Mouse (Mus musculus): ENCODE data around the gene Myh7. TPM values are rescaled to one million over a fixed set of nuclear protein-coding genes. Genes with fewer than 3 reads are reported as not detected.

Myh7 gene
- 49.1 and 69.1 TPM in 2 replicates for polyA plus RNA-seq (2012; rRNA removed)

GRCm38 (mm10) chr14:54994136-54994868 lies at the start of gene Myh7:
Gene Myh7, minus strand, starts transcription at chr14:54994626.

DNA sequence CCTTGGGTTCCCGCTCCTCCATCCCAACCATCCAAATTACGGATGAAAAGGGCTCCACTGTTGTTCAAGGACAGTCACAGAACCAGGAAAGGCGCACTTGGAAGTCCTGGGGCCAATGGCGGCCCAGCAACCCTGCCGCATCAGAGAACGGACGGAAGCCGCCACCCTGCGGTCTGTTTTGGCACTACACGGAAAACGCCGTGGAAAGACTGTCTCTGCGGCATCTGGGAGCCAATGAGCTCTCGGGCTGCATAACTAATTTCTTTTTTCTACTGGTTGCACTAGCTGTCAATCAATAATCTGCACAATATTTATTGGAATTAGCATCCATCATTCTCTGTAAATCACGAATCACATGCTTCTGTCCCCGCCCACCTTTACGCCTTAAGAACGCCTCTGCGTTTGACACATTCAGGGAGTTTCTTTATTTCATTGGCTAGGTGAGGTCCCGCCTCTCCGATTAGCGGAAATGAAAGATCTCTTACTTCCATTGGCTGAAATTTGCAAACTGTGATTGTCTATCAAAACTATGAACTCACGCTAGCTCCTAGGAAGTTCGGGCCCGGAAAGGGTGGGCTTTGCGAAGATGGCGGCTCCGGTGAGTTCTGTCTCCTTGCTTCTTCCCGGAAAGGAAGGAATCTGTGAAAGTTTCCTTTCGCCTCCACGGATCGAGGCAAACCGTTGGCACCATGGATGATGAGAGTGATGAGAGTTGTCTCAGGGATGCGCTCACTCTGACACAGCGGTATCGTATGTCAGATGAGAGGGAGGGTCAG lies 20.8 kb upstream of the Myh7 start, which contains the start of gene Ngdn:
Gene Ngdn (plus strand): TSS at position 464 of the 776 bp plus-strand sequence.

GRCm38 (mm10) chr14:54976633-54977032 lies 17.8 kb downstream of the Myh7 start, which contains the start of gene Gm17428:
Gene Gm17428, plus strand, starts transcription at chr14:54976933.

GRCm38 (mm10) chr14:54966320-54966977 lies 28.0 kb downstream of the Myh7 start, which contains the start of gene Myh6:
Gene Myh6, minus strand, starts transcription at chr14:54966927.

GRCm38 (mm10) chr14:54935904-54936830 lies 58.3 kb downstream of the Myh7 start, which contains the start of gene Cmtm5:
Gene Cmtm5, plus strand, starts transcription at chr14:54936261.

GRCm38 (mm10) chr14:54932645-54933150 lies 61.7 kb downstream of the Myh7 start, which contains the start of gene Il25:
Gene Il25, plus strand, starts transcription at chr14:54932695.

GRCm38 (mm10) chr14:54925349-54926342 lies 68.8 kb downstream of the Myh7 start, which contains the start of gene Efs:
Gene Efs, minus strand, starts transcription at chr14:54926126.

Other genes starting within 250 kb of the Myh7 start
- gene Slc7a8, start 212.7 kb downstream of the Myh7 start, polyA plus RNA-seq (2012; rRNA removed): 2.7 and 3.1 TPM in 2 replicates
- gene Rnf212b, start 180.5 kb downstream of the Myh7 start, polyA plus RNA-seq (2012; rRNA removed): not detected in 2 replicates
- gene Homez, start 123.7 kb downstream of the Myh7 start, polyA plus RNA-seq (2012; rRNA removed): 8.0 and 11.2 TPM in 2 replicates
- gene Ppp1r3e, start 117.1 kb downstream of the Myh7 start, polyA plus RNA-seq (2012; rRNA removed): 6.4 and 6.8 TPM in 2 replicates
- gene Bcl2l2, start 111.2 kb downstream of the Myh7 start, polyA plus RNA-seq (2012; rRNA removed): 33.6 and 40.4 TPM in 2 replicates
- gene Gm20521, start 111.2 kb downstream of the Myh7 start, polyA plus RNA-seq (2012; rRNA removed): 0.31 and 0.50 TPM in 2 replicates
- gene Pabpn1, start 102.1 kb downstream of the Myh7 start, polyA plus RNA-seq (2012; rRNA removed): 563 and 639 TPM in 2 replicates
- gene Slc22a17, start 81.5 kb downstream of the Myh7 start, polyA plus RNA-seq (2012; rRNA removed): 183 and 215 TPM in 2 replicates
- 29.7 and 43.7 TPM in 2 replicates for gene Efs, start 68.5 kb downstream of the Myh7 start, polyA plus RNA-seq (2012; rRNA removed)
- gene Il25, start 61.9 kb downstream of the Myh7 start, polyA plus RNA-seq (2012; rRNA removed): 0.14 and 0.22 TPM in 2 replicates
- 0.53 and 3.1 TPM in 2 replicates for gene Cmtm5, start 58.4 kb downstream of the Myh7 start, polyA plus RNA-seq (2012; rRNA removed)
- gene Myh6, start 27.7 kb downstream of the Myh7 start, polyA plus RNA-seq (2012; rRNA removed): 39.9 and 46.8 TPM in 2 replicates
- not detected in 2 replicates for gene Gm17428, start 17.7 kb downstream of the Myh7 start, polyA plus RNA-seq (2012; rRNA removed)
- gene Ngdn, start 20.8 kb upstream of the Myh7 start, polyA plus RNA-seq (2012; rRNA removed): 74.5 and 85.9 TPM in 2 replicates
- 12.8 and 14.9 TPM in 2 replicates for gene Zfhx2, start 97.7 kb upstream of the Myh7 start, polyA plus RNA-seq (2012; rRNA removed)
- 8.5 and 12.3 TPM in 2 replicates for gene Thtpa, start 100.2 kb upstream of the Myh7 start, polyA plus RNA-seq (2012; rRNA removed)
- gene Ap1g2, start 112.0 kb upstream of the Myh7 start, polyA plus RNA-seq (2012; rRNA removed): 8.8 and 9.0 TPM in 2 replicates
- 12.3 and 15.7 TPM in 2 replicates for gene Jph4, start 122.3 kb upstream of the Myh7 start, polyA plus RNA-seq (2012; rRNA removed)
- gene Dhrs2, start 227.4 kb upstream of the Myh7 start, polyA plus RNA-seq (2012; rRNA removed): 0.14 TPM in 1 of 2 replicates, not detected in the other

Data from central nervous system, embryonic 11.5 days (tissue).